Mouse (Mus musculus): ENCODE data around the gene Olfr787.

GRCm38 (mm10) chr10:129498192-129498591 is 36.5 kb downstream of the Olfr787 start, which contains the start of gene Olfr790:
- TF ChIP-seq CTCF (IDR thresholded peaks at IDR 0.05; ENCODE audit: low read depth), result no peak
- TF ChIP-seq EP300 (IDR thresholded peaks at IDR 0.05; ENCODE audit: low read depth), result no peak
